18 mouse cellular contexts compared by ENCODE assay signal in genomic region chr9:115656994-115657713, GRCm38 (mm10).
A peak's percentile ranks its signal among the peaks of the same experiment; 100 is the strongest.
DNase-seq lines count a peak whose midpoint lies in the region; ATAC-seq and TF ChIP-seq lines count a peak whose summit lies in the region.
"Had no signal": no experiment of that assay in that cellular context is flagged by ENCODE, and none has a peak within 500 bp of the region (broad histone marks: within the 10 kb centered on the region; RNA-seq: fewer than 3 reads in every experiment).

No protein-coding gene starts in this region.

- no peak for ATAC-seq in heart, embryonic 13.5 days (ENCODE audit: extremely low read depth, insufficient number of reproducible peaks, low FRiP score, low TSS enrichment)
- ATAC-seq in common myeloid progenitor, adult 5-6 weeks (replicated peaks; ENCODE audit: low read depth, poor library complexity, severe bottlenecking), result peak; percentile 86
- 0 out of 2 replicates have a peak, but pooled peaks have one; percentile 24 for ATAC-seq in liver, embryonic 16.5 days (ENCODE audit: low read depth)
- ATAC-seq in stomach, postnatal 0 days (ENCODE audit: low FRiP score, low TSS enrichment), result no peak

- H3K9ac ChIP-seq in heart, embryonic 13.5 days, result no peak overlapping the region
- no peak overlapping the region for H3K9ac ChIP-seq in liver, embryonic 16.5 days (ENCODE audit: low read depth, low read length)
- H3K9ac ChIP-seq in stomach, postnatal 0 days (ENCODE audit: low read length), result no peak overlapping the region
- H3K9ac ChIP-seq: hindbrain, embryonic 12.5 days had no signal

- no peak for DNase-seq in heart, adult 9 months (ENCODE audit: low spot score in 2 of 2)
- peak; percentile 30 for DNase-seq in stomach, postnatal 0 days (ENCODE audit: low spot score)
- DNase-seq in adrenal gland, postnatal 14 days, result no peak
- no peak for DNase-seq in thymus, postnatal 25 days
- no peak for DNase-seq in heart, adult 11 months
- DNase-seq: adrenal gland, postnatal 10 days; cerebellum, adult 18-20 months; embryo, embryonic 11 days; kidney, adult 8-10 months; lung, adult 2 months; right cerebral cortex, postnatal 25 days; thymus, adult 18-20 months had no signal

- TF ChIP-seq CTCF in stomach, postnatal 0 days (IDR thresholded peaks at IDR 0.05; ENCODE audit: low read depth), result no peak

- H3K36me3 ChIP-seq in heart, embryonic 13.5 days, result no peaks in the 10 kb centered on the region
- no peaks in the 10 kb centered on the region for H3K36me3 ChIP-seq in liver, embryonic 16.5 days (ENCODE audit: control insufficient read depth, insufficient read depth)
- no peaks in the 10 kb centered on the region for H3K36me3 ChIP-seq in stomach, postnatal 0 days (ENCODE audit: control insufficient read depth, insufficient read depth, low read length)
- H3K36me3 ChIP-seq: hindbrain, embryonic 12.5 days had no signal

- no peak overlapping the region for H3K4me3 ChIP-seq in heart, embryonic 13.5 days
- H3K4me3 ChIP-seq in liver, embryonic 16.5 days (ENCODE audit: low read depth, low read length), result no peak overlapping the region
- no peak overlapping the region for H3K4me3 ChIP-seq in stomach, postnatal 0 days (ENCODE audit: low read depth, low read length)
- H3K4me3 ChIP-seq: hindbrain, embryonic 12.5 days; layer of hippocampus, adult 2 months had no signal

- H3K4me1 ChIP-seq in heart, embryonic 13.5 days, result peaks cover 7% of the 10 kb centered on the region; the same call in 1 of the 2 replicates
- H3K4me1 ChIP-seq in liver, embryonic 16.5 days (ENCODE audit: control insufficient read depth, low read depth, low read length), result no peaks in the 10 kb centered on the region
- H3K4me1 ChIP-seq in stomach, postnatal 0 days (replicated peaks; ENCODE audit: control insufficient read depth, insufficient read depth), result no peaks in the 10 kb centered on the region
- H3K4me1 ChIP-seq: hindbrain, embryonic 12.5 days had no signal

- H3K9me3 ChIP-seq in heart, embryonic 13.5 days, result no peaks in the 10 kb centered on the region
- no peaks in the 10 kb centered on the region for H3K9me3 ChIP-seq in liver, embryonic 16.5 days (replicated peaks; ENCODE audit: control insufficient read depth, low read length)
- H3K9me3 ChIP-seq in stomach, postnatal 0 days (ENCODE audit: control insufficient read depth, low read length), result no peaks in the 10 kb centered on the region
- H3K9me3 ChIP-seq: hindbrain, embryonic 12.5 days had no signal

- H3K27ac ChIP-seq in heart, embryonic 13.5 days (replicated peaks), result 0 out of 2 replicates have a peak overlapping the region, but pooled peaks have one; percentile 9
- H3K27ac ChIP-seq in liver, embryonic 16.5 days (ENCODE audit: low read length), result no peak overlapping the region
- no peak overlapping the region for H3K27ac ChIP-seq in stomach, postnatal 0 days (replicated peaks)
- H3K27ac ChIP-seq: hindbrain, embryonic 12.5 days; layer of hippocampus, adult 2 months had no signal

- no peak for TF ChIP-seq EP300 in stomach, postnatal 0 days (optimal IDR thresholded peaks at IDR 0.05)

- no peaks in the 10 kb centered on the region for H3K27me3 ChIP-seq in heart, embryonic 13.5 days (replicated peaks)
- no peaks in the 10 kb centered on the region for H3K27me3 ChIP-seq in liver, embryonic 16.5 days (ENCODE audit: control insufficient read depth, insufficient read depth, low read depth, low read length)
- H3K27me3 ChIP-seq in stomach, postnatal 0 days (ENCODE audit: control insufficient read depth, insufficient read depth, low read length), result no peaks in the 10 kb centered on the region
- H3K27me3 ChIP-seq: hindbrain, embryonic 12.5 days had no signal

- 40% methylated on average over 4 of the region's 4 CpGs for WGBS in heart, embryonic 13.5 days
- whole genome bisulfite sequencing in liver, embryonic 16.5 days (ENCODE audit: insufficient replicate concordance), result 6% methylated on average over 4 of the region's 4 CpGs
- 45% methylated on average over 4 of the region's 4 CpGs for WGBS in stomach, postnatal 0 days

- H3K4me2 ChIP-seq in heart, embryonic 13.5 days, result no peak overlapping the region
- H3K4me2 ChIP-seq in liver, embryonic 16.5 days (ENCODE audit: low read depth, low read length), result no peak overlapping the region
- no peak overlapping the region for H3K4me2 ChIP-seq in stomach, postnatal 0 days (replicated peaks; ENCODE audit: low read depth)
- H3K4me2 ChIP-seq: heart, embryonic 11.5 days; hindbrain, embryonic 12.5 days had no signal

Comparison
In these comparisons a context has a peak if more than half of its experiments do, and no peak if none do; other contexts are left out.
1. ATAC-seq: peak in common myeloid progenitor, adult 5-6 weeks (single experiment) and liver, embryonic 16.5 days (single experiment); none in heart, embryonic 13.5 days (single experiment) and stomach, postnatal 0 days (single experiment).